Mouse (Mus musculus): Measurements from ENCODE around the gene Rpl38. TPM values are rescaled to one million over a fixed set of nuclear protein-coding genes. Genes with fewer than 3 reads are reported as not detected.

Rpl38 gene
- polyA plus RNA-seq (2012; rRNA removed), result 2,791 and 3,091 TPM in 2 replicates

DNA sequence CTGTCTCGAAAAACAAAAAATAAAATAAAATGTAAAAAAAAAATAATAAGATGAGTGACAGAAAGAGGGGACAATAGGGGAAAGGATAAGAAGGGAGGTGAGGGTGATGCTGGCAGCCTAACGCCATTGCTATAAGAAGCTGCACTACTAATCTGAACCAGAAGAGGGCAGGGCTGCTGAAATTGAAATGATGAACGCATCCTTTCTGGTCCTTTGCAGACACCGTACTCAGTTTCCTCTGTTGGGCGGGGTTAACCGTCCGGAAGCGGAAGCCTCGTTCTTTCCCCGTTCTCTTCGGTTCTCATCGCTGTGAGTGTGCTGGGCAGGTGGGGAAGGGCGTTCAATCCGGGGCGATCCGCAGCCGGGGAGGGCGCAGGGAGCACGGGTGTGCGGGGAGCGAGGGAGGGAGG, at the start of gene Rpl38:
Gene Rpl38 (plus strand): TSS at position 224 of the 410 bp plus-strand sequence.

DNA sequence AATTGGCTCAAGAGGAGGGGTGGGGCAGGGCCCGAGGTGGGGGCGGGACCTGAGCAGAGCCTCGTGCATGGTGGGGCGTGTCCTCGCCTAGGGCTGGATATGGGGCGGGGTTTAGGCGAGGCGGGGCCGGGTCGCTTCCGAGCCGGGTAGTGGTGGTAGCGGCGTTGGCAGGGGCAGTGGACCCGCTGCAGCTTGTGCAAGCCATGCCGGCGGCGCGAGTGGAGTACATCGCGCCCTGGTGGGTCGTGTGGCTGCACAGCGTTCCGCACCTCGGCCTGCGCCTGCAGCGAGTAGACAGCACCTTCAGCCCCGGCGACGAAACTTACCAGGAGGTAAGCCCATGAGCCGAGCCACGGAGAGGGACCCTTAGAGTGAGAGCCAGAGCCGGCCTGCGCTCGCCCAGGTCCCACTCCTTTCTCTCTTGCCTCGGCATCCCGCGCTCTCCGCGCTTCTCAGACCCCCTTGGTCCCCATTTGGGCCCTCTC, 7.1 kb downstream of the Rpl38 start, which contains the start of gene Ttyh2:
Gene Ttyh2 (plus strand): TSS at position 91 of the 485 bp plus-strand sequence.

Other genes with a start within 250 kb of the Rpl38 start
- 4.7 and 9.3 TPM in 2 replicates for gene Ttyh2, start 6.9 kb downstream of the Rpl38 start, polyA plus RNA-seq (2012; rRNA removed)
- gene Dnaic2, start 58.9 kb downstream of the Rpl38 start, polyA plus RNA-seq (2012; rRNA removed), result 1.9 and 3.8 TPM in 2 replicates
- gene Kif19a, start 96.9 kb downstream of the Rpl38 start, polyA plus RNA-seq (2012; rRNA removed), result 2.2 and 2.4 TPM in 2 replicates
- 38.5 and 71.8 TPM in 2 replicates for gene Btbd17, start 127.4 kb downstream of the Rpl38 start, polyA plus RNA-seq (2012; rRNA removed)
- gene Gpr142, start 130.4 kb downstream of the Rpl38 start, polyA plus RNA-seq (2012; rRNA removed), result 0.06 and 0.14 TPM in 2 replicates
- gene Gprc5c, start 182.6 kb downstream of the Rpl38 start, polyA plus RNA-seq (2012; rRNA removed), result 6.5 and 21.2 TPM in 2 replicates
- gene Cd300a, start 221.5 kb downstream of the Rpl38 start, polyA plus RNA-seq (2012; rRNA removed), result 0.88 and 1.5 TPM in 2 replicates